Mouse (Mus musculus): ENCODE results near the gene Cenpp. TPM values are rescaled to one million over a fixed set of nuclear protein-coding genes. Genes with fewer than 3 reads are reported as not detected.

The Cenpp gene
- polyA plus RNA-seq (2014; fragmentation: Illumina TruSeq; extraction: RNeasy Lipid Tissue Mini Kit (QIAGEN cat#74804); ENCODE audit: low read depth, low replicate concordance) = 2.1 TPM

DNA sequence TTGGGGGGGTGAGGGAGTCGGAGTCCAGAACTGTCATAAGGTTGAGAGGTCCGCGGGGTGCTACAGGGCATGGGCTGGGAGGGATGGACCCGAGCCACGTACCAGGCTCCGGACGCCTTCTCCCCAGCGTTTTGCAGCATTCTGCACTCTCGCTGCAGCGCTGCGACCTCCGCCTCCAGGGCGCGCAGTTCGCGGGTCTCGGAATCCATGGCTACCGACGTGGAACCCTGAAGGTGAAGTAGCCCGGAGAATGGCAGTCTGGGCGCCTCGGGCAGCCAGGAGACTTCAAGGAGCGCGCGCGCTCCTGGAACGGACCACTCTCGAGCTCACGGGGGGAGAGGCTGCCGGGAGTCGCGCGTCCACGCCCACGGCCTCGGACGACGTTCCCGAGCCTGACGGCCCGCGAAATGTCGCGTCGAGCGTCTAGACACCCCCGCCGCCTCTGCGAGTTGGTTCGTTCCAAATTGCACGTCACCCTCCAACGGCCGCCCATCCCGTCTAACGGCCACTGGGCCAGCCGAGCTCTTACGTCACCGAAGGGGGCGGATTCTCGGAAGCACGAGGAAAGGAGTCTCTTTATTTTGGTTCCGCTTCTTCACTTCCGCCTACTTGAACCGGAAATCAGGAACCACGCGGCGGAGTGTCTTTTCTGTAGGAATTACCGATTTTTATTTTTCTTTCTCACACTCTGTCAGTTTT, at the start of gene Cenpp, which contains the start of gene Nol8:
TSS of gene Cenpp (minus strand) at position 305 of the 699 bp plus-strand sequence.
TSS of gene Nol8 (plus strand) at position 598 of the 699 bp plus-strand sequence.

DNA sequence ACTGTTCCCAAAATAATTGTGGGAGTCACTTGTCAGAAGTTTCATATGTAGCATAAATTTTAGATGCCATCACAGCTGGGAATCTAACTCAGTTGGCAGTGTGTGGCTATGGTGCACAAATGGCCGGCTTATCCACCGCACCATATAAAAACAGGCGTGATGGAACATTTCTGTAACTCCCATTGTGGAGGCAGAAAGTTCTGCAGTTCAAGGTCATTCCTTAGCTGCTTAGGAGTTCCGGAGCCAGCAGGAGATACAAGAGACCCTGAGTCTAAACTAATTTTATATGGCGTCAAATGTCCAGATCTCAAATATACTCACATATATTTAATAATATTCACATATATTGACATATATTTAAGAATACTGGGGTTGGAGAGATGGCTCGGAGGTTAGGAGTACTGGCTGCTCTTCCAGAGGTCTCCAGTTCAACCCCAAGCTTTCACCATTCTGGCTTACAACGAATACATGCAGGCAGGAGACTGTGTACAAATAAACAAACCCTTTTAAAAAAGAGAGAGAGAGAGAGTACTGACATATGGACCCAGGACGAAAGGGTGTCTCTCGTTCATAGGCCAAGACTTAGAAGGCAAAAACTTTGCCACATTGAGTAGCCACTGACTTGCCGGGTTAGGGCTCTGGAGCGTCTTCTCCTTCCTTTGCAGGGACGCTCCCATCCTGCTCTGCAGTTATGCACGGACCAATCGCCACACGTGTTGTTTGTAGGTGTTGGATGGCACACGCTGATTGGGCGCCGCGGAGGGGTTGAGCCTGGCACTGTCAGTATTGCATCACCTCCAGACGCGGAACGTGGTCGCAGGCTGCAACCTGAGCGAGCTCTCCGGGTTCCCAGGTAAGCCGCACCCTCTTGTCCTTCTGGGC, 29.0 kb upstream of the Cenpp start, which contains the start of gene Iars:
TSS of gene Iars (plus strand) at position 750 of the 882 bp plus-strand sequence.

DNA sequence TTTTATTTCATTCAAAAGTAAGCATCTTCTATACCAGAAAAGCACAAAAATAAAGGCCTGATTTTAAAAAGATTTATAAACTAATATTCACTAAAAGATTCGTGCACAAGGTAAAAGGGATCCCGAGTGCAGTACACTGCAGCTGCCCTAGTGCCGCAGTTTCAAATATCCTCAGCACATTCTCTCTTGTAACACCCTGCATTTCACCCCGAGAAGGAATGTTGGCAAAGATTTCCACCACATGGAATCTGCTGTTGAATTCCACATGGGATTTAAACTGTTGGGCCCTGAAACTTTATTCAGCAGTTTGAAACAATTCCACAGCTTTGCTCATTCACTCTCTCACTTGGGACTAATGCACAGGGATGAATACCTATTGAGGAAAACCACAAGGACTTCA, 44.9 kb downstream of the Cenpp start, which contains the start of gene Ogn:
TSS of gene Ogn (plus strand) at position 333 of the 400 bp plus-strand sequence.

DNA sequence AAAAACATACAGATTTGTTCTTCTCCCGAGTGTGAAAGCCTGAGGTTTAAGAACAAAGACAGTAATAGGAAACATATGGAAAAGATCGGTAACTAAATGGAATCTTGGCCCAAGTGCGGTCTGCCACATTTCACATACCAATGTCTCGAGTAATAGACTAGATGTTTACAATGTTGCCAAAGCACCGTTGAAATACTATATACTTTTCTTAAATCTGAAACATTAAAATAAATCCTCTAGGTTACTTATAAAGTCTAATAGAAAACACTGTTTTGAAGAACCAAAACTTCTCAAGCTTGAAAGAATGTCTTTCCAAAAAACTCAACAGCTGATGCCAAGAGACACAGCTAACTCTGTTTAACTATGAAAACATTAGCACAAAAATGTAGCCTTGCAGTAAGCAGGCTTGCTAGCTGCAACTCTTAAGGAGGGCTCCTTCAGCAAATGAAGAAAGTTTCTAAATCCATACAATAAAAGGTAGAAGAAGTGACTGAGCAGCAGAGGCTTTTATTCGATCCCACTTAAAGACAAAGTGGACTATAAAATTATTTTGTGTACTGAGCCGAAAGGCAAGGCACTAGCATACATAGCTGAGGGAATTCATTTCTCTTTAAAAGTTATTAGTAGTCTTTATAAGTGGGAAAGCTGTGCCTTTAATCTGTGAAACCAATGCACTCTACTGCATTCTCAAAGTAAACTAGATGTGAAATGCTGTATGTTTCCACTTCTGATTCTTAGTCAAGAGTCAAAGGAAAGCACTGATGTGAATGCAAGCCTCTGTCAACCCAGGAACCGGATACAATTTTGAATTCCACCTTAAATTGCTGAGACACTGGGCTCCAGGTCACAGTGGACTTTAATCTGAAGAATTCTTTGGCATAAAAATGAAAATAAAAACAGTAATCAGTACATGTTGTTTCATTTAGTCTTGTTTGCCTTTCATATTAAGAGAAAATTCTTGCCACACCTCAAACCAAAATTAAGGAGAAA, 70.7 kb downstream of the Cenpp start, which contains the start of gene Omd:
TSS of gene Omd (plus strand) at position 922 of the 990 bp plus-strand sequence.

DNA sequence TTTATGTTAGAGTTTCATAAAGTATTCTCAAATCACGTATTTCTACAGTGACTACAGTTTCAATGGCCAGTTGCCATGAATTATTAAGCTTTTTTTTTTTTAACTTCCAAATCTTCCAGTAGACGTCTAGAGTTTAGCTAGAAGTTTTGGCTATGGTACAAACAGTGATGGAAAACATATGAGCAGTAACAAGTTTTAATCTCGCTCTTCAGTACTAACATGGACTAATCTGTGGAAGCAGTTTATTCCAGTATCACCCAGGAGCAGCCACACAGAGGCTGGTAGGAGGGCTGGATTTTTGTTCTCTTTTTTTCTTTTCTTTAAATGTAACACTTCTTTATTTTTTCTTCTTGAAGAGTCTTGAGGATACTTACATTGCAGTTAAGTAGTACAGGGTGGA, 108.3 kb downstream of the Cenpp start, which contains the start of gene Aspn:
TSS of gene Aspn (plus strand) at position 165 of the 400 bp plus-strand sequence.

DNA sequence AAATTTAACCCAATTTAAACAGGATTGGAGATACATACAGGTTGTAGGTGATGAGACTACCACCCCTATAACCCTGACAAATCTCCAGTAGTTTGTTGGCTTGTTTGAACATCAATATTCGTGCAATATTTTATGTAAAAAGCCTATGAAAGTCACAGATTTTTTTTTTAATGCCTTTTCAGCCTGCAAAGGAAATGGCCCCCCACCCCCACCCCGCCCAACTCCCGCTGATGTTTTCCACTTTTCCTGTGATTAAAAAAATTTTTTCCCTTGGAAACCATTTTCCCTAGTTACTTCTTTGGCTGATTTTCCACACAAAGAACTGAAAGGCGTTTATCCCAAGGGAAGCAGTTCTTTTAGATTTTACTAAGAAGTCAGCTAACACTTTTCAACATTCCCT, 148.1 kb downstream of the Cenpp start, which contains the start of gene Ecm2:
TSS of gene Ecm2 (plus strand) at position 301 of the 400 bp plus-strand sequence.

DNA sequence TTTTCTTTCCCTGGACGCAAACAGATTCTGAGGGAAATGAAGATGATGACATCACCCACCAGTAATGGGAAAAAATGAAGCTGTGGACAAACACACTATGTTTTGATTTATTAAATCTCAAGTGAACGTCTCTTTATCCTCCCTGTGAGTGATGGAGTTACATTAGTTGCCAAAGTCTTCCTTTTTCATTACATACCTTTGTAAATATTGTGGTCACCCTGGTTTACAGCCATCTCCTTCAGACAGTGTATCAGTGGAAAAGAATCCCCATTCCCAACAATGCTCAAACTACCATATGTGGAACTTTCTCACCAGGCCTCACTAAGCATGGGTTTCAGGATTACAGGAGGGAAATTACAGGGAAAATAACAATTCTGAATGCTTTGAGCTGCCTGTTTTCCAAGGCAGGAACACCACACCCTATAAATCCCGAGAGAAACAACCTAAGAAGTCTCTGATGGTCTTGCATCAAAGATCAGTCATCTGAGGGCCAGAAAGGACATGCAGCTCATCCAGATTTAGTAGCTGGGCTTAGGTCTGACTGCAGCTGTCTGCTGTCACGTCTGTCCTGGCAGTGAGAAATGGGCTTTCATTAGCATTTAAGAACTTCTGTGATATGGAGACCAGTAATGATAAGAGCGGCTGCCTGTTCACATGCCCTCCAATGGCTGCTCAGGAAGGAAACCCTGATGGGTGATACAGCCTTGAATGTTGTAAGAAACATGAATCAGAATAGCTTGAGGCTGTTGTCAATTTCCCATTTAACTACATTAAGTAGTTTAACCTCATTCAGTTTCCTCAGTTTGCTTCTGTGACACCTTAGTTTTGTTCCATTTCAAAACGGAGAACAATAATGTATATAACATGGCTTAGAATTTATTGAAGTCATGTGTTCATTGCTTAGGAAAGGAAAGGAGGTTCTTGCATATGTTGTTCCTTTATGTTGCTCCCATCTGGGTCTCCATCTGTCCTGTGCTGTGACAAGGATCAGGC, 159.9 kb downstream of the Cenpp start, which contains the start of gene Tes3-ps:
TSS of gene Tes3-ps (plus strand) at position 943 of the 993 bp plus-strand sequence.

DNA sequence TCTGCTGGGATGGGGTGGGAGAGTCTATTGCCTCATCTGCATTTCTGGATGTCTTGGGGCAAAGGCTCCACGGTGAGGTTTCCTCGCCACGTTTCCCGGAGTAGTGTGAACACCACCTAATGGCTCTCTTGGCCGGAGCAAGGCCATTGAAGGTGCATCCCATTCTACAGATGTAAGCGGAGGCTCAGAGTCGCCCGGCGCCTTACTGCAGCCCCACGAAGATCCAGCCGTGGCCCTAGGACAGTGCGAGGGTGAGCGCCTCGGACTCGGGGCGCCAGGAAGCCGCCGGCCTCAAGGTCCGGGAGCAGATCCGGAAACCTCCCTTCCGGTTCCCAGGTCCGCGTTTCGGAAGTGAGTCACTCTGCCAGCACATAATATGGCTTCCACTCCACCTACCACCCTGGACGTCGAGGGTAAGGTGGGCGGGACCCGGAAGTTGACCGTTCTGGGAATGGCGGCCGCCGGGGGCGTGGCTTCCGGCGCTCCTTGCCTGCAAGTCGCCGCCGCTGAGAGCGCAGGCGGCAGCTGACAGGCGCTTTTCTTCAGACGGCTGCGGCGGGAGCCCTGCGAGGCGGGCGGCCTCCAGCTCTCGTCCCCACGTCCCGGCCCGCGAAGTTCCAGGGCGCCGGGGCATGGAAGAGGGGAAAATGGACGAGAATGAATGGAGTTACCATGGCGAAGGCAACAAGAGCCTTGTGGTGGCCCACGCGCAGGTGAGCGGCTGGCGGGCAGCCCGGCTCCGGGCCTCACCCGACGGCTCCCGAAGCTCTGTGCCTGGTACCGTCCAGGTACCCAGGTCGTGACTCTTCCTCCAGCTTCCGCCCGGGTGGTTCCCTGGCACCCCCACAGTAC, 231.6 kb downstream of the Cenpp start, which contains the start of gene Ippk:
TSS of gene Ippk (plus strand) at position 496 of the 852 bp plus-strand sequence.

Other genes starting within 250 kb of the Cenpp start
- gene Ippk, start 231.5 kb downstream of the Cenpp start, polyA plus RNA-seq (2014; fragmentation: Illumina TruSeq; extraction: RNeasy Lipid Tissue Mini Kit (QIAGEN cat#74804); ENCODE audit: low read depth, low replicate concordance) = 14.9 TPM
- gene Tes3-ps, start 159.5 kb downstream of the Cenpp start, polyA plus RNA-seq (2014; fragmentation: Illumina TruSeq; extraction: RNeasy Lipid Tissue Mini Kit (QIAGEN cat#74804); ENCODE audit: low read depth, low replicate concordance) = 0.12 TPM
- gene Ecm2, start 148.0 kb downstream of the Cenpp start, polyA plus RNA-seq (2014; fragmentation: Illumina TruSeq; extraction: RNeasy Lipid Tissue Mini Kit (QIAGEN cat#74804); ENCODE audit: low read depth, low replicate concordance) = 15.4 TPM
- gene Aspn, start 108.3 kb downstream of the Cenpp start, polyA plus RNA-seq (2014; fragmentation: Illumina TruSeq; extraction: RNeasy Lipid Tissue Mini Kit (QIAGEN cat#74804); ENCODE audit: low read depth, low replicate concordance) = 22.3 TPM
- gene Omd, start 70.3 kb downstream of the Cenpp start, polyA plus RNA-seq (2014; fragmentation: Illumina TruSeq; extraction: RNeasy Lipid Tissue Mini Kit (QIAGEN cat#74804); ENCODE audit: low read depth, low replicate concordance) = 5.0 TPM
- 116 TPM for gene Ogn, start 44.7 kb downstream of the Cenpp start, polyA plus RNA-seq (2014; fragmentation: Illumina TruSeq; extraction: RNeasy Lipid Tissue Mini Kit (QIAGEN cat#74804); ENCODE audit: low read depth, low replicate concordance)
- 10.6 TPM for gene Nol8, start 293 bp upstream of the Cenpp start, polyA plus RNA-seq (2014; fragmentation: Illumina TruSeq; extraction: RNeasy Lipid Tissue Mini Kit (QIAGEN cat#74804); ENCODE audit: low read depth, low replicate concordance)
- 22.6 TPM for gene Iars, start 29.3 kb upstream of the Cenpp start, polyA plus RNA-seq (2014; fragmentation: Illumina TruSeq; extraction: RNeasy Lipid Tissue Mini Kit (QIAGEN cat#74804); ENCODE audit: low read depth, low replicate concordance)
- 0.25 TPM for gene Gm30302, start 146.2 kb upstream of the Cenpp start, polyA plus RNA-seq (2014; fragmentation: Illumina TruSeq; extraction: RNeasy Lipid Tissue Mini Kit (QIAGEN cat#74804); ENCODE audit: low read depth, low replicate concordance)

All from adipose tissue, adult 10 weeks (tissue).